Mouse (Mus musculus): ENCODE data around the gene Pdhx.

GRCm38 (mm10) chr2:102979112-102979511 lies 94.2 kb downstream of the Pdhx start:
- TF ChIP-seq GATA1 (IDR thresholded peaks at IDR 0.05; ENCODE audit: borderline replicate concordance, low read length) (no peak), FLI1 (IDR thresholded peaks at IDR 0.05; ENCODE audit: low read length) (no peak)

Data from megakaryocyte, embryonic 14.5 days (primary cell).